Mouse (Mus musculus) cerebellum, adult 2 months (tissue): ENCODE measurements around the gene Susd3. TPM values are rescaled to one million over a fixed set of nuclear protein-coding genes. Genes with fewer than 3 reads are reported as not detected.

Experiments used
- DNase-seq, 2 experiments: peaks; one replicate each; pipeline ENCODE4 v3.0.0; 2021
- H3K27ac ChIP-seq: fragments of 200-500 bp; 2 replicates; pipeline ENCODE4 v1.5.1; 2012; ENCODE audit warnings: low read length, control low read depth, inconsistent platforms; ENCODE audit not compliant: insufficient read depth
- H3K27me3 ChIP-seq: fragments of 200-500 bp; 2 replicates; pipeline ENCODE4 v1.6.1; 2012; ENCODE audit warnings: inconsistent platforms, mild to moderate bottlenecking, low read length, moderate library complexity; ENCODE audit not compliant: control insufficient read depth, insufficient read depth
- H3K4me1 ChIP-seq: fragments of 200-500 bp; 2 replicates; pipeline ENCODE4 v1.6.1; 2011; ENCODE audit warnings: low read length; ENCODE audit not compliant: control insufficient read depth, insufficient read depth
- H3K4me3 ChIP-seq: fragments of 200-500 bp; replicated peaks from 2 replicates; pipeline ENCODE3; 2011; ENCODE audit warnings: mild to moderate bottlenecking, low read depth, low read length, control low read depth; ENCODE audit not compliant: insufficient read depth
- CTCF ChIP-seq: fragments of 200-500 bp; IDR thresholded peaks from 2 replicates; pipeline ENCODE4 v1.5.1; 2011; ENCODE audit warnings: low read depth, mild to moderate bottlenecking, control low read depth, low read length, moderate library complexity, borderline replicate concordance; ENCODE audit not compliant: insufficient read depth
- POLR2A ChIP-seq: fragments of 200-500 bp; IDR thresholded peaks from 2 replicates; pipeline ENCODE4 v1.6.1; 2011; ENCODE audit warnings: low read length, control low read depth, borderline replicate concordance; ENCODE audit not compliant: insufficient read depth
- WGBS: fragments of 180-500 bp; shearing (Covaris S2); methylation state at CpG from one replicate; pipeline ENCODE4 v1.1.7; 2018; 5-methylcytosine and 5-hydroxymethylcytosine counted together
- polyA plus RNA-seq: library from polyadenylated mRNA; depleted of rRNA; stranded (reverse); fragments of >200 nt; gene quantifications from 2 replicates; pipeline ENCODE4 v1.2.3, GENCODE M21; 2012

Susd3 gene
- polyA plus RNA-seq, 1 experiment = 1.2 TPM

GRCm38 (mm10) chr13:49250716-49251517, 2.4 kb upstream of the Susd3 start:
- H3K4me3 ChIP-seq = no peak overlapping the region
- TF ChIP-seq CTCF (no peak), POLR2A (no peak)
- H3K4me1 ChIP-seq = no peaks in the 10 kb centered on the region
- DNase-seq = no peak
- no peak overlapping the region for H3K27ac ChIP-seq
- 50% methylated on average over 4 of the region's 4 CpGs for WGBS
- no peaks in the 10 kb centered on the region for H3K27me3 ChIP-seq

- Histone ChIP-seq H3K4me1 (no peaks in the 10 kb centered on the region), H3K27me3 (no peaks in the 10 kb centered on the region), H3K27ac (no peak overlapping the region), H3K4me3 (no peak overlapping the region)
- TF ChIP-seq POLR2A = no peak
- no peak for TF ChIP-seq CTCF
- no peak for DNase-seq
- 74% methylated on average over 2 of the region's 2 CpGs for WGBS
These were observed 1.1 kb upstream of the Susd3 start for GRCm38 (mm10) chr13:49249634-49250033.

GRCm38 (mm10) chr13:49248923-49249322, 417 bp upstream of the Susd3 start:
- H3K27me3 ChIP-seq = no peaks in the 10 kb centered on the region
- TF ChIP-seq CTCF (no peak), POLR2A (no peak)
- 45% methylated on average over 3 of the region's 3 CpGs for WGBS
- no peak for DNase-seq
- H3K27ac ChIP-seq = no peak overlapping the region
- no peaks in the 10 kb centered on the region for H3K4me1 ChIP-seq
- no peak overlapping the region for H3K4me3 ChIP-seq

GRCm38 (mm10) chr13:49247740-49248466, 603 bp downstream of the Susd3 start:
- no peak for DNase-seq
- Histone ChIP-seq H3K4me1 (no peaks in the 10 kb centered on the region), H3K27me3 (no peaks in the 10 kb centered on the region), H3K4me3 (no peak overlapping the region), H3K27ac (no peak overlapping the region)
- TF ChIP-seq CTCF = no peak
- no peak for TF ChIP-seq POLR2A
- 4% methylated on average over 58 of the region's 58 CpGs for WGBS

- DNase-seq = no peak
- H3K27me3 ChIP-seq = no peaks in the 10 kb centered on the region
- no peaks in the 10 kb centered on the region for H3K4me1 ChIP-seq
- H3K27ac ChIP-seq = no peak overlapping the region
- no peak overlapping the region for H3K4me3 ChIP-seq
- TF ChIP-seq POLR2A = no peak
- no peak for TF ChIP-seq CTCF
- 60% methylated on average over 12 of the region's 12 CpGs for WGBS
These were observed 1.2 kb downstream of the Susd3 start for GRCm38 (mm10) chr13:49247232-49247739.

- H3K27ac ChIP-seq = no peak overlapping the region
- no peaks in the 10 kb centered on the region for H3K4me1 ChIP-seq
- no peaks in the 10 kb centered on the region for H3K27me3 ChIP-seq
- no peak for TF ChIP-seq POLR2A
- no peak for TF ChIP-seq CTCF
- no peak for DNase-seq
- WGBS = 91% methylated on average over 2 of the region's 2 CpGs
- no peak overlapping the region for H3K4me3 ChIP-seq
These were observed 1.9 kb downstream of the Susd3 start for GRCm38 (mm10) chr13:49246626-49247025.

- no peak for DNase-seq
- Histone ChIP-seq H3K4me3 (no peak overlapping the region), H3K4me1 (no peaks in the 10 kb centered on the region), H3K27me3 (no peaks in the 10 kb centered on the region), H3K27ac (no peak overlapping the region)
- TF ChIP-seq CTCF (no peak), POLR2A (no peak)
- WGBS = 39% methylated on average over 3 of the region's 3 CpGs
These were observed 2.5 kb downstream of the Susd3 start for GRCm38 (mm10) chr13:49246011-49246410.
